Mouse (Mus musculus): Measurements from ENCODE around the gene Cfap58. TPM values are rescaled to one million over a fixed set of nuclear protein-coding genes. Genes with fewer than 3 reads are reported as not detected.

The Cfap58 gene
- total RNA-seq, 2 experiments from 2014 or later: 0.08 to 0.14 TPM

DNA sequence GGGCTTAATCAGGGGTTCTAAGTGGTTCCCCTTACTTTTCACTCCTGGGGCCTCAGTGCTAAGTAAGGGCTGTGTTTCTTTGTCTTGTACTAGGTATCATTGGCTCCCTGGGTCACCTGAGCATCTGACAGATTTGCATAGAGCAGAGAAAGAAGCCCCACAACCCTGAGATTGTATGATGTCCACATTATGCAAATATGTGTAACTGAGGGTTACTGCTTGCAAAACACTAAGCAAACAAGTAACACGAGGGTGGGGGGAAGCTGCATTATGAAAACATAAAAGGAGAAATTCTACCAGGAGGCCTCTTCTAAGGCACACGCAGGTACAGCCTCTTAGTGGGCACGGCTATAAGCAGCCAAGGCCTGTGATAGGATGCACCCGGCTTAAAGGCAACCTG is 22.2 kb upstream of the Cfap58 start:
- no peak for DNase-seq (ENCODE audit: low spot score in 2 of 2)

DNA sequence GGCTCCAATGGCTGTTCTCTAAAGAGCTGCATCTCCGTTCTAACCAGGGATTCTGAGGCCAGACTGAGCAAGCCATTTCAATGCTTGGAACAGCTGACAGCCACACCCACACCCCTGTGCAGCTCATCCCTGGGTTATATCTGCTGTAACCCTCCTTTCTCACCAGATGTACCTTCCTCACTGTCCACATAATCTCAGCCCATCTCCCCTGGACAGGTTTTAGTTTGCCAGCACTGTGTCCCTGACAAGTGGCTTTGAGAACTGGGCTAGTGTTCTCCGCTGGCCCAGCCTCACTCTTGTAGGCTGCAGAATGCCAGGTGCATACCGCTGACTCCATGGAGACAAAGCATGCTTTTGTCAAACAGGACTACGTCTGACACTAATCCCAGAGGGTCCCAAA is 20.1 kb upstream of the Cfap58 start:
- no peak for DNase-seq (ENCODE audit: low spot score in 2 of 2)

DNA sequence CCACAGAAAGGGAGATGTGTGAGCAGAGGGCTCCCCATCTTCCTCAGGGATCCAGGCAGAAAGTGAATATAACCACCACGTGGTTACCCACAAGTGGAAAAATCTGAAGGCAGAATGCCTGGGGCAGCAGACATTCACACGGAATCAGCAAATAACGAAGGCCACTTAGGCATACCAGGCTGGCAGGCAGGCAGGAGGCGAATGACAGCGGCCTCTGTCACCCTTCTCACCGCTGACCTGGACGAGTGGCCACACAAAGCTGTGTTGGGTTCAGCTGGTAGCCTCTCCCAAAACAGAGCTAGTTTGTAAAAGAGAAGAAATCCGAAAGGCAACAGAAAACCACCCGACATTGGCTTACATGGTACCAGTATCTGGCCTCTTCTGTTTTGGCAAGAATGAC is 19.5 kb upstream of the Cfap58 start:
- no peak for DNase-seq (ENCODE audit: low spot score in 2 of 2)

DNA sequence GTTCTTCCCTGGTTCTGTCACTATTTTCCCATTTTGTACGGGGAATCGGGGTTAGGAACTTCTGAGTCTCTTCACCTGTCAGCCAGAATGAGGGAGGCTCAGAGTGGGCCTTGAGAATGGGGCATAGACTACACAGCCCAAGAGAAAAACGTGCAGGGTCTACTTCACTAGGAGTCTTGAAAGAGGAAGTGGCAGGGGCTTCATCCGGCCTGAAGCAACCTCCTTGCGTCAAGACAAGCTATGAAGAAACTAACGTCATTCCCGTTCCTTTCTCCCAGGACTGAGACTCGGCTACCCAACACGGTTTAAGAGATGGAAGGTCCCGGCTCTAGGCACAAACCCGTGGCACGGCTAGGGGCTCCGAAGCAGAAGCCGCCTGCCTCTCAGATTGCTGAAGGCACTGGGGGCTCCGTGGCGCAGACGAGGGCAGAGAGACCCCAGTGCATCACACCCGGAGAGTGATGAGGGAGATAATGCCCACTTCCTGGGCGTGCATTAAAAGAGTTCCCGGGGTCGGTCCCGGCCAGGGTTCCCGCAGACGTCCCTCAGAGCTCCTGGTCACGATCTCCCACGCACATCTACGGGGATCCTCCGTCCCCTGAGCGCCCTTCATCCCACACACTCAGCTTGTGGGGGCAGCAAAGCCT is 18.9 kb upstream of the Cfap58 start:
- DNase-seq (ENCODE audit: low spot score in 2 of 2): no peak

DNA sequence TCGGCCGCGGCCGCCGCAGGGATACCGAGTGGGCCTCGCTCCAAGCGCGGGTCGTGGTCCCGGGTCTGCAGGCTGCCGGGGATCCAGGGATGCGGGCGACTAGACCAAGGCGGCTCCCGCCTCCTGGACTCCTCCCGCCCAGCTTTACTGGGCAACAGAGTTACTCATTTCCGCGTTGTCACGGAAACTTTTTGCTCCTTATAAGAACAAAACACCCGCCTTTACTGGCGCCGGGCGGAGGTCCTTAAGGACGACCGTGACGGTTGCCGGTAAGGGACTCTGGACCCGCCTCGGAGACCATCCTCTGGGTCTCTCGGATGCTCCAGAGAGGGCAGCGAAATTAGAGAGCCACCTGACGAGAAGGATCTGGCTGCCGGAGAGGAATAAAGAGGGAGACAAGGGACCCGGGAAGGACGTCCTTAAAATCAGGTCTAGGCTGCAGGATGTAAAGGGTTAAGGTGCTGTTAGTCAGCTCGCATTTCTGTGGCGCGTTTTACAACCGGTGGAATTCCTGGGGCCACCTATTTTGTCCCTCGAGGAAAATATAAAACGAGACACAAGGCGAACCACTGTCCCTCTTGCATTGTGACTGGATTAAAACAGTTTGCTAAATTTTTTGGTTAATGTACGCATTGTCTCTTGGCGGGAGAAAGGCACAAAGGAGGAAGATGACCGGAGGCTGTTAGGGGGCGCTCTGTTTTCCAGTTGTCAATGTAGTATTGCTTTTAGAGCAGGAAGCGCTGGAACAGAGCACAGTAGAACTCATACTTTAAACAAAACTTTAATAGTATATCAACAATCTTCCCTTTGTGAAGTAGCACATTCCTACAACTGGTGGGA is 18.1 kb upstream of the Cfap58 start, which contains the start of the genes Cfap43 and Itprip:
Gene Cfap43 (minus strand): TSS at position 162 of the 840 bp plus-strand sequence.
Gene Itprip (minus strand): TSS at position 174 of the 840 bp plus-strand sequence.
- peak; percentile 41 to 65 for DNase-seq (ENCODE audit: low spot score in 2 of 2)

DNA sequence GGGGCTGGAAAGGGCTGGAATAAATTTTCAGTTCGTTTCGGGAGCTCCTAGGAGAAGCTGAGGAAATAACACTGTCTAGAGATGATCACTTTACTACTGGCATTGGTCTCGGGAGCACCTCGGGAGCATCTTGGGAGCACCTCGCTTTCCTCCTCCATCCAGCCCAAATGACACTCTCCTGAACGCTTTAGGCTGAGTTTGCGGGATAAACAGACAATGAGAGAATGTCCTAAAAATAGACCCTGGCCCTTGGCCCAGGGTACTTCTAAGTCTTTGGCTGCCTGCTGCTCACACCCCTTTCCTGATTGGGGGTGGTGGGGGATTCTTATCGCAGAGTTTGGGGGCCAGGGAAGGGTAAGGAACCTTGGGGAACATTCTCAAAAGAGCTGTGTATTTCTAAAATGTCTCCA is 17.5 kb upstream of the Cfap58 start:
- DNase-seq (ENCODE audit: low spot score in 2 of 2): no peak

DNA sequence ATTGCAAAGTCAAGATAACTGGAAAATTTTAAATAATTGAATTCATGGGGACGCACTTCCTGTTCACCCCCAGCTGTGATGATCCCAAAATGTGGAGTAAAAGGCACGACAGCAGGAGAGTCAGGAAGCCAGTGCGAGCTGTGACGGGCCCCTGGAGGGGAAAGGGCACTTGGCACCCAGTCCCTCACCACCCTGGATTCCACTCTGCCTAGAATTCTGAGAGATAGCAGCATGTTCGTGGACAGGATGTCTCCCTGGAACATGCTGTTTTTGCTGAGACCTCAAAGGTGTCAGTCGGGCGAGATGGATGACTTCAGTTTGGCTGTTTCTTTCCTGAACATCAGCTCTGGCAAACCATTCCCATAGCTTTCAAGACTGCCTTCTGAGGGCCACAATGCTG is 11.7 kb upstream of the Cfap58 start:
- no peak for DNase-seq (ENCODE audit: low spot score in 2 of 2)

DNA sequence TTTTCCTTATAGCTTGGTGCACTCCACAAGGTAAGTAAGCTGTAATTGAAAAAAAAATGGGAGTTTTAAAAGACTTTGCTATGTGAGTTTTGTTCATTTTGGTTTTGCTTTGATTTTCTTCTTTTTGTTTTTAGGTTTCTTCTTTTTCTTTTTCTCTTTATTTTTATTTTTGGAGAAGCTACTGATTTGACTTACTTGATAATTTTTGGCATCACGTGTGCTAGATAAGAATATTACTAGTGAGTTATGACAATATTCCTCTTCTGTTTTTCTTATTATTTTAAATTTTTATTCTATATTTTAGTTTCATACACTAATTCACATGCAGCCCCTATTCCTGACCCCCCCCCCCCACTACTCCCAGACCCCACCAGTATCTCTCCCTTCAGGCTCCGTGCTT is 10.4 kb upstream of the Cfap58 start:
- no peak for DNase-seq (ENCODE audit: low spot score in 2 of 2)

DNA sequence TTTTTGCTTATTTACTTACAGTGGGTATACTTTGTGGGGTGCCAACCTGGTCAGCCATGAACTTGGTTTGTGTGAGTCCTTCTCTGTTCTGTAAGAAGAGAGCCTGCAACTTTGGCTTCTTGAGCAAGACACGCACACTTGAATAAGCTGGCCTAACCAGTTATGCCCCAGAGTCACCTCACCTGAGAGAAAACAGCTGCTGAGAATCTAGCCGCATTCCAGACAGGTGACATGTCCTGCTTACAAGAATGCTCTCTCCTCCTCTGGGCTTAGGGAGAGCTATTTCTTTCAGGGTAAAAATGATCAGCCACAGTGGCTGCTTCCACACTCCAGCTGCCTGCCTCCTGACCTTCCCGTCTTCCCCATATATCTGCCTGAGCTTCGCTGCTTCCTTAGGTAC is 8.4 kb upstream of the Cfap58 start:
- DNase-seq (ENCODE audit: low spot score in 2 of 2): no peak

DNA sequence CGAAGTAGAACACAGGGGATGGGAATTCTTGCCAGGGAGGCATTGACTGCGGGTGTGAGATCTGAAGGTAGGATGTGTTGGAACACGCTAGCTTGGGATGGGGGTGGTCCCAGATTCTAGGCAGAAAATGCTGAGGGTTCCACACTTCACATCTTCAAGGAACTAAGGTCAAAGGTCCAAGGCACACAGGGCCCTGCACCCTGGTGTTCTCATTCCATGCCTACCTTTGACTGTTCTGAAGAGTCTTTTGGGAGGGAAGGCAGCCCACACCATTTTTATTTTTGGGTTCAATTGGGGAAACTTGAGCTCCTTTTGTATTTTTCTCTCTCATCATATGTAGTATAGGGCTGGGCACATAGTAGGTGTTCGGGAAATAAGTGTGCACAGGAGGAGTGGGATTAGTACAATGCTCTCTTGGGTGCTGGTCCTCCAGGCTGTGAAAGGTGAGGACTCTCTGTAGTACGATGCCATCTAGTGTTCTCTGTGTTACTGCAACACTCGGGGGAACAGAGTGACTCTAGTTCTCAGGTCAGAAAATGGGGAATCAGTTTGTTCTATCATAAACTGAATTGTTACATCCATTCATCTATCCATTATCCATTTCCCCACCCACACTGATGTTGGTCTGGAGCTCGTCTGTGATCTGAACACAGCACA is 5.4 kb upstream of the Cfap58 start:
- DNase-seq (ENCODE audit: low spot score in 2 of 2): no peak

DNA sequence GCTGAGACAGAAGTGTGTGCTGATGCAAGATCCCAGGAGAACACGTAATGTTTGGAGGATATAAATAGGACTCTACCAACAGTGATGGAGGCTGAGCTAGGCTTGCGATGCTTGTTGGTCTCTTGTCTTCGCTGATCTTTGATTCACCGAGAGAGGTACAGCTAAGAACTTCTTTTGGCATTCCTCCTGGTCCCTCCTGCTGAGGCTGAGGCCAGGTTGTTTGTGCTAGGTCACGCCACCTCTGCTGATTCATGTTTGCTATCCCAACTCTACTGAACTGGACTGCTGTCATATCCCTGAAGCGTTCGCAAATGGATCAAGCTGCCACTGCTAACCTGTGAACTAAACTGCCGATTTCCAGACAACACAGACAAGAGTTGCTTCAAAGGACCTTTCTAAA is 3.3 kb upstream of the Cfap58 start:
- no peak for DNase-seq (ENCODE audit: low spot score in 2 of 2)

DNA sequence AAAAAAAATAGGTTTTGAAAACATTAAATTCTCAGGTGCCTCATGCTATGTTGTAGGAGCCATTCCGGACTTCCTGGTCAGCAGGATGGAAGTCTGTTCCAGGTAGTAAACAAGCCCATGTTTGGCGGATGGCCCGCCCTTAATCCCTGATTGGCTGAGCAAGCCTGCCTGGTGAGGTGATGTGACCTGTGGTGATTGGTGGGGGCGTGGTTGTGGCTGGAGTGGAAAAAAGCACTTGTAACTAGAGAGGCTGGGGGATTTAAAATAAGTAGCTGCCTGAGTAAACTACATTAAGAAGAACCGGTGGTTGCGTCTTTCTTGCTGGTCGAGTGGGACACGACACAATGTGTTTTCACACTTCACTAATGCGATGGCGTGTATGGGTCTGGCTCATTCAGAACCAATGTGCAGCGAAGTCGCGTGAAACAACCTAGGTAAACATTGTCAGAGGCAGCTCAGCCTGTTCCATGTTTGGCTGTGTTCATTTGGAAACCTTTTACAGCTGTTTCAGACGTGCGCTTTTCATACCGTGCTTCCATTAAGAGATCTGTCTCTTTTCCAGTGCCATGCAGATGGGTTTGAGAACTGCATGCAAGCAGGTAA is 2.7 kb upstream of the Cfap58 start:
- no peak for DNase-seq (ENCODE audit: low spot score in 2 of 2)

DNA sequence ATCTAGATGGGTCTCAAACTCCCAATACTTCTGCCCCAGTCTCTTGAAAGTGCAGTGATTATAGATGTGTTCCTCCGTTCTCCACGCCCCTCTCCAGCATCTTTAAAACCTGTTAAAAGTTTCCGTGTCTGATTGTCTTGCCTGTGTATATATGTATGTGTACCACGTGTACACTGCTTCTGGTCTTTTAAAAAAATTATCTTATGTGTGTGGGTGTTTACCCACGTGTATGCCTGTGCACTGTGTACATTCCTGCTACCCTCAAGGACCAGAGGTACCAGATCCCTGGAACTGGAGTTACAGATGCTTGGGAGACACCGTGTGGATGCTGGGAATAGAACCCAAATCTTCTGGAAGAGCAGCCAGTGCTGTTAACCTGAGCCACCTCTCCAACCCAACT is 1.9 kb upstream of the Cfap58 start:
- DNase-seq (ENCODE audit: low spot score in 2 of 2): no peak

DNA sequence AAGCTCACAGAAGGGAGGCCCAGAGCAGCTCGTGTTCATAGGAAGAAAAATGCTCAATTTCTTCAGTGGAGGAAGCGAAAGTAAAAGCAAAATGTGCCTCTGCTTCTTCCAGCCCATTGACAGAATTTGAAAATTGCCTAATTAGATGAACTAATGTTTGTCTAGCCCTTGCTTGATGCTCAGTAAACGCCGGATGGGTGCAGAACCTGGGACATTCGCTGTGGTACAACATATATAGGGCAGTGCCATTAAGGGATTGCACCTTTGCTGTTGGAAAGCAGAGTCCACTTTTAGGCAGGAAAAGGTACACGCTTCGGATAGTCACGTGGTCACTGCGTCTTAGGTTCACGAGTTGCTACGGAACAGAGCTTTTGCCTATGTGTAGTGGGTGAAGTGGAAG is 985 bp upstream of the Cfap58 start:
- no peak for DNase-seq (ENCODE audit: low spot score in 2 of 2)

DNA sequence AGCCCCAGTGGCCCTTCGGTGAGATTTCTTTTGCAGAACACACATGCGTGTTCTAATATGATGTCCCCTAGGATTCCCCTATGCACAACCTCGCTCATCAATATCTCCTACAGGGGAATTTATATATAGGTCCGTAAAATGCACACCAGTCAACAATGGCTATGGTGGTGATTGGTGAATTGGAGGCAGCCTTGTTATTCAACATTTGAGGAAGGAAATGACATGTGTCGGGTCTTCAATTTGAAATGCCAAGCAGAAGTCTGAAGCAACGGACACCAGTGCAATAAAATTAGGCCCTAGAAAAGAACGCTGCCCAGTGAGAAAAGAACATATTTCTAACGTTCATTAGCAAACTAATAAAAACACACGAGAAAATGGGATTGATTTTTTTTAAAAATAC is 537 bp upstream of the Cfap58 start:
- DNase-seq (ENCODE audit: low spot score in 2 of 2): no peak

DNA sequence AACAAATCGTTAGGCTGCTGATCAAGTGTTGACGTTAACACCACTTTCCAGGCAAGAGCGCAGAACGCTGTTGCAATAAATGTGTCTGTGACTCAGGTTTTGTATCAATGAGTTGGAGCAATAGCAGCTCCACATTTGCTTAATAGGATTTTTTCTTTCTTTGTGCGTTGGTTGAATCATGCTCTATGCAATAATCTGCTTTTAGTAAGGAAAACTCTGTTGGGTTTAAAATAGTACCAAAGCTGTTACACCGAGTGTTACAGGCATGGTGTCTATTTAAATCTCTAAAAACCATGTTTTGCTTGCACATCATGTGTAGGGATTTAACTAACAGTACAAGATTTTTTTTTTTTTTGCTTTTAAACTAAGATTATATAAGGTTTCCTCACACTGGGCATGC is 1.9 kb downstream of the Cfap58 start:
- DNase-seq (ENCODE audit: low spot score in 2 of 2): no peak

DNA sequence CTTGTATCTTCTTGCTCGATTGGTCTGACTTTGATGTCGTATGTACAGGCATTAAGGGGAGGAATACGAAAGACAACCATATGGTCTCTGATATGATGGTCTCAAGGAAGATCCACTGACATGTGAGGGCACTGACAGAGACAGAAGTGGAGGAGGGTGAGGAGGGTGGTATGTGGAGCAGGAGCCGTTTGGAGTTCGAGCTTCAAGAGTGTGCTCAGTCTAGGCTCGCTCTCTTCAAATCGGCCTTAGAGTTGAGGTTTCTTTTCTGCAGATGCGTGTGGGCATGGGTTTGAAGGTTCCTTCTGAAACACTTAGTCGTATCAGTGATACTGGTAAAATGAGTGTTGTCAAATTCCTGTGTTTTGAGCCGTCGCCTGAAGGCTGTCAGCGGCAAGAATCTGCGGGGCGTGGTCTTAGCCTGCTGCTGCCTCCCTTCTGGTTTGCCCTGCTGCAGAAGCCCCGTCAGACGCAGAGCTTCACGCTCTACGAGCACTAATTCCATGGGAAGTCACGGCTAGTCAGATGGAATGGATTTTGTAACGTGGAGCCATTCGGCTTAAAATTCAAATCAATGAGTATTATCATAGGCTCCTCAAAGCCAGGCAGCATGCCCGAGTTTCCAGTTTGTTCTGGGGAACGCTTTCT is 9.5 kb downstream of the Cfap58 start:
- no peak for DNase-seq (ENCODE audit: low spot score in 2 of 2)

DNA sequence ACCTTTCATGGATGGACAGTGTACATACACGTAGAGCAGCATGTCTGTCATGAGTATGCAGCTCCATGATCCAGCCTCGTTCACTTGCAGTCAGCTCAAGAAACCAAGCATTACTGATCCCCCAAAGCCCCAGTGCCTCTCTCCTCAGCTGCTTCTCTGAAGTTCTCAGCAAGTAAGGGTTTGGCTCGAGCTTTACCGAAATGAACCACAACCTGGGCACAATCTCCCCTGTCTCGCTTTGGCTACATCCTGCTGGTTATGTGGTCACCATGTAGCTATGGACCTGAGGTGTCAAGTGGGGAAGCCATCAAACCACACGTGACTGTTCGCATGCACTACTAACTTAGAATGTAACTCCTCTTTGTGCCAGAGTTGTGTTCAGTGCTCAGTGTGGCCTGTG is 13.5 kb downstream of the Cfap58 start:
- no peak for DNase-seq (ENCODE audit: low spot score in 2 of 2)

DNA sequence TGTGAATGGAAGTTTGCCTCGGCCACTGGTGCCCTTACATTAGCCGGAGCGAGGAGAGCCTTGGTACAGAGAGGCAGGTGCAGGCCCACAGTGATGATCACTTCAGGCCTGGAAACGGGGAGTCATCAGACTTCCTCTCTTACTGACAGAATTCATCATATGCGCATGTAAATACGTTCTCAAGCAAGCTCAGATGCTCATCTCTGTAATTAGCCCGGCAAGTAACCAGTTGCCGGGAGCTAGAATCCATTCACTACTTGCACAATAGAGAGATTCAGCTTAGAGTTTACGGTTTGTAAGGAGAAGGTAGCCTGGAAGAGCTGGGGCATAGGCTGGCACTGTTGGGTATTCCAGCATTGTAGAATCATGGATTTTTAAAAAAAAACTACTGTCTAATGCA is 15.7 kb downstream of the Cfap58 start:
- no peak for DNase-seq (ENCODE audit: low spot score in 2 of 2)

DNA sequence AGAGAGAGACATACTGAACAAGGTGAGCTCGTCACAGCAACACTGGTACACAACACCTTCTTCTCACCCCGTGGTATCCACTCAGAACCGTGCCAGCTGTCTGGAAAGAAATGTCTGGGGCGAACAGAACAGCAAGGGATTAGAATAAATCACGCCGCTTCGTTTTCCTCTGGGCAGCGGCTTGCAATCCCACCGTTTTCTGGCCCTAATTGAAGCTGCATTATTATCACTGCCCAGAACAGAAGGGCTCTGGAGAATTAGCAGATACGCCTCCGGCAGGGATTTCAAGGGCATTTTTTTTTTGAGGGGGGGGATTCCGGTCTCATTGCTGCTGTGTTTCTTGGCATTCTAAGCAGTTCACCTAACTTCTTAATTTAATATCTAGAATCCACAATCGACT is 20.7 kb downstream of the Cfap58 start:
- DNase-seq (ENCODE audit: low spot score in 2 of 2): no peak

DNA sequence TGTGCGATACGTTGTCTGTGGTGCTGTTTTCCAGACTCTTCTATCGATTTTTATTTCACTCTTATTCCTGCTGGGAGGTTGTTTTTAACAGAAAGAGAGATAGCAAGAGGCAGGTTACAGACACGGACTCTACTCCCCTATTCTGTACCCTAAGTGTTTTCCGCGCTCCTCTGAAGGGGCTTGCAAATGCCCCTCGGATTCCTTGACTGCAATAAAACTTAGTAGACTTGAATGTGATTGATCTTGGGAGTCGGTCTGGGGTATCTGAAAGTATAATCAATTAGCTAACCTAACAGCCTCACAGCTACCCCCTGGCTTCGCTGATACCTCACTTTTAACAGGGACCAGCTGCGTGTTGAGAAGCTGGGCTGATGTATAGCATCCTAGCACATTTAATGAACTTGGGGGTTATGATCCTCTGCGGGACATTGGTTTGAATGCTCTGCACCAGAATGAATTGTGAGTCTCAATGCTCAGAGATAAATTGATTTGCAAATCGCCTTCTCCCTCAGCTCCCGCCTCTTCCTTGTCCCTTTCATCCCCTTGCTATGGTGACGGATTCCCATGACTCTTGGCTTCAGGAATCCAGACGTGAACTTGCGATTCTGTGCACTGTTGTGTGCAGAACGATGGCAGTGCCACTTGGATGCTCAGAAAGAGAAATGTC is 31.7 kb downstream of the Cfap58 start:
- DNase-seq (ENCODE audit: low spot score in 2 of 2): no peak

Data from adrenal gland, postnatal 4 days (tissue).